Mouse (Mus musculus) stomach, postnatal 0 days (tissue): ENCODE measurements around the gene Atp5h.

Experiments
- CTCF ChIP-seq: IDR thresholded peaks from 2 replicates; pipeline ENCODE4 v1.5.1; 2016; ENCODE audit warnings: antibody characterized with exemption, low read depth, mild to moderate bottlenecking, moderate library complexity
- EP300 ChIP-seq: optimal IDR thresholded peaks from 2 replicates; pipeline ENCODE3; 2016; ENCODE audit warnings: antibody characterized with exemption

DNA sequence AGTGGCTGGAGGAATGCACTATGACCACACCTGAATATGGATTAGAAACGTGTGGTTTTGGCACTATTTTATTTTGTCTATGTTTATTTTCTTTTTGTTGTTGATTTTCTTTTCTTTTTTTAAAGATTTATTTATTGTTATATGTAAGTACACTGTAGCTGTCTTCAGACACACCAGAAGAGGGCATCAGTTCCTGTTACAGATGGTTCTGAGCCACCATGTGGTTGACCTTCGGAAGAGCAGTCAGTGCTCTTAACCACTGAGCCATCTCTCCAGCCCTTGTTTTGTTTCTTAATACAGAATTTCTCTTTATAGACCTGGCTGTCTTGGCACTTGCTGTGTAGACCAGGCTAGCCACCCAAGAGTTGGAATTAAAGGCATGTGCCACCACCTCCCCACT is 47.0 kb downstream of the Atp5h start:
- TF ChIP-seq CTCF (no peak), EP300 (no peak)
